Mouse (Mus musculus) heart, embryonic 14.5 days (tissue): ENCODE results near the gene Larp4. TPM values are rescaled to one million over a fixed set of nuclear protein-coding genes. Genes with fewer than 3 reads are reported as not detected.

Experiments used
- ATAC-seq: fragments of 200-750 bp; cut with Nextera tagmentation; 2 replicates; pipeline ENCODE4 v1.8.0; 2017; ENCODE audit warnings: low read depth, moderate TSS enrichment; ENCODE audit not compliant: insufficient number of reproducible peaks, insufficient read depth, low FRiP score
- H3K27ac ChIP-seq, 2 experiments: fragments of 200-500 bp in 1 of 2; fragments of 300-500 bp in 1 of 2; sonication (generic) in 1 of 2; replicated peaks in 1 of 2; 2 replicates each; pipeline ENCODE4 v1.5.1; 2012 to 2014; ENCODE audit warnings: low read depth in 2 of 2, low read length in 2 of 2, control low read depth in 1 of 2, mild to moderate bottlenecking in 1 of 2, mixed read lengths in 1 of 2; ENCODE audit not compliant: control insufficient read depth in 1 of 2, insufficient read depth in 1 of 2
- H3K27me3 ChIP-seq: fragments of 300-500 bp; sonication (generic); 2 replicates; pipeline ENCODE4 v1.6.1; 2014; ENCODE audit warnings: mild to moderate bottlenecking, low read length, control low read depth; ENCODE audit not compliant: control insufficient read depth, insufficient read depth
- H3K36me3 ChIP-seq: fragments of 300-500 bp; sonication (generic); 2 replicates; pipeline ENCODE4 v1.6.1; 2014; ENCODE audit warnings: mild to moderate bottlenecking, control low read depth, low read length, mixed read lengths; ENCODE audit not compliant: control insufficient read depth, insufficient read depth
- H3K4me1 ChIP-seq, 2 experiments: fragments of 200-500 bp in 1 of 2; fragments of 300-500 bp in 1 of 2; sonication (generic) in 1 of 2; 2 replicates each; pipeline ENCODE4 v1.6.1; 2012 to 2014; ENCODE audit warnings: low read length in 2 of 2, control low read depth in 1 of 2, mixed read lengths in 1 of 2; ENCODE audit not compliant: control insufficient read depth in 2 of 2, insufficient read depth in 2 of 2
- H3K4me2 ChIP-seq: fragments of 300-500 bp; sonication (generic); 2 replicates; pipeline ENCODE4 v1.6.1; 2014; ENCODE audit warnings: mild to moderate bottlenecking, low read length
- H3K4me3 ChIP-seq, 2 experiments: fragments of 200-500 bp in 1 of 2; fragments of 300-500 bp in 1 of 2; sonication (generic) in 1 of 2; 2 replicates each; pipeline ENCODE4 v1.5.1; 2012 to 2014; ENCODE audit warnings: low read length in 2 of 2, mild to moderate bottlenecking in 2 of 2, control low read depth in 1 of 2, low read depth in 1 of 2, moderate library complexity in 1 of 2; ENCODE audit not compliant: control insufficient read depth in 1 of 2, insufficient read depth in 1 of 2
- H3K9ac ChIP-seq: fragments of 300-500 bp; sonication (generic); 2 replicates; pipeline ENCODE4 v1.6.1; 2014; ENCODE audit warnings: mild to moderate bottlenecking, low read length
- H3K9me3 ChIP-seq: fragments of 300-500 bp; sonication (generic); 2 replicates; pipeline ENCODE4 v1.6.1; 2016; ENCODE audit warnings: low read length, control low read depth; ENCODE audit not compliant: control insufficient read depth
- WGBS: fragments of 180-500 bp; shearing (Covaris S2); extraction: QIAGEN DNeasy Blood & Tissue Kit; methylation state at CpG from one replicate; pipeline ENCODE4 v1.1.7; 2014; 5-methylcytosine and 5-hydroxymethylcytosine counted together
- polyA plus RNA-seq: library from polyadenylated mRNA; unstranded; fragments of >200 nt; fragmentation: Nextera tagmentation; extraction: Ambion mirVana; gene quantifications from 2 replicates; pipeline ENCODE4 v1.2.1, GENCODE M21; 2014

Gene Larp4
- polyA plus RNA-seq, 1 experiment from 2014 or later: 33.4 TPM

- H3K4me2 ChIP-seq: no peak overlapping the region
- 0 out of 4 replicates have a peak overlapping the region, but pooled peaks of 1 of the 2 experiments have one; percentile 10 for H3K27ac ChIP-seq
- WGBS: 71% methylated on average over 6 of the region's 6 CpGs
- H3K4me3 ChIP-seq: no peak overlapping the region
- no peaks in the 10 kb centered on the region for H3K27me3 ChIP-seq
- H3K36me3 ChIP-seq: peaks cover 15% of the 10 kb centered on the region
- ATAC-seq: no peak
- H3K4me1 ChIP-seq: 0 out of 4 replicates have a peak, but pooled peaks cover 0 to 4% of the 10 kb centered on the region in 2 experiments
- H3K9ac ChIP-seq: no peak overlapping the region
- no peaks in the 10 kb centered on the region for H3K9me3 ChIP-seq
Observed at GRCm38 (mm10) chr15:100018280-100018899, 48.5 kb downstream of the Larp4 start.

GRCm38 (mm10) chr15:100021175-100021574 lies 51.3 kb downstream of the Larp4 start:
- Histone ChIP-seq H3K36me3 (peaks cover 4% of the 10 kb centered on the region; the same call in 1 of the 2 replicates), H3K27ac (no peak overlapping the region), H3K9ac (no peak overlapping the region), H3K4me1 (peaks cover 0 to 9% of the 10 kb centered on the region in 2 experiments; a peak in 1 of 4 replicates), H3K4me2 (no peak overlapping the region), H3K27me3 (no peaks in the 10 kb centered on the region), H3K9me3 (no peaks in the 10 kb centered on the region), H3K4me3 (no peak overlapping the region)
- whole genome bisulfite sequencing: 92% methylated on average over 1 of the region's 1 CpGs
- ATAC-seq: no peak

GRCm38 (mm10) chr15:100022923-100023322 lies 53.1 kb downstream of the Larp4 start:
- WGBS: 13% methylated on average over 5 of the region's 5 CpGs
- no peak for ATAC-seq
- no peaks in the 10 kb centered on the region for H3K27me3 ChIP-seq

DNA sequence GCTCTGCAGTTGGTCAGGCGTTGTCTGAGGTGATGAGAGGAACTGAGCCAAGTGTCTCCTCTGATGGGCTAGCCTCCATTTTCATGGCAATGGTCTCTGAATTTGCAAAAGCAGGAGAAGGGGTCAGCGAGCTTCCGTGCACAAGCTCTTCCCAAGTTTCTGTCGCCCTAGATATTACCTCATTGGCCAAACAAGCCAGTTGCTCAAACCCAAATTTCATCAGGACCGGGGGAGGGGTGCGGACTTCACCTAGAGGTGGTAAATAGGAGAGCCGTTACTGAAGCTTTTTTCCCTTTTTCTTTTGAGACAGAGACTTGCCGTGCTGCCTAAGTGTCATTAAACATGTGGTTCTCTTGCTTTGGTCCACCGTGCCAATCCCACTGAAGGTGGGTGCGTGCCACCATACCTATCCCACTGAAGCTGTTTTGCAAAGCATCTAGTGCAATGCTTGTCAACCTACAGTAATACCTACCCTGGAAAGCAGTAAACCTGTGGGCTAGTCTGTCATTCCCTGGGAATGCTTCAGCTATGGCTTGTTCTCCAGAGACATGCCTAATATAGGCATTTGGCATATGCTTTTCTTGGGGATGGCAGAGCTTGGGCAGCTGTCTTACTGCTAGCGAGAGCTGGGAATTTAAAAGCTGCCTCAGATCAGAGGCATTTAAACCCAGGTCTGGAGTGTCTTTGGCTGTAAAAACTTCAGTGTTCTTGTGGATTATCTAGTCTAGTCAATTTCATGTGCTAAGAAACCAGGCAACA lies 55.4 kb downstream of the Larp4 start:
- H3K27ac ChIP-seq: no peak overlapping the region

More at GRCm38 (mm10) chr15:100022923-100023322, 53.1 kb downstream of the Larp4 start:
- H3K36me3 ChIP-seq: no peaks in the 10 kb centered on the region
- H3K9me3 ChIP-seq: no peaks in the 10 kb centered on the region
- no peak overlapping the region for H3K4me2 ChIP-seq
- H3K27ac ChIP-seq: no peak overlapping the region
- no peak overlapping the region for H3K9ac ChIP-seq
- H3K4me3 ChIP-seq: no peak overlapping the region
- peaks cover 0 to 9% of the 10 kb centered on the region in 2 experiments; a peak in 1 of 4 replicates for H3K4me1 ChIP-seq

DNA sequence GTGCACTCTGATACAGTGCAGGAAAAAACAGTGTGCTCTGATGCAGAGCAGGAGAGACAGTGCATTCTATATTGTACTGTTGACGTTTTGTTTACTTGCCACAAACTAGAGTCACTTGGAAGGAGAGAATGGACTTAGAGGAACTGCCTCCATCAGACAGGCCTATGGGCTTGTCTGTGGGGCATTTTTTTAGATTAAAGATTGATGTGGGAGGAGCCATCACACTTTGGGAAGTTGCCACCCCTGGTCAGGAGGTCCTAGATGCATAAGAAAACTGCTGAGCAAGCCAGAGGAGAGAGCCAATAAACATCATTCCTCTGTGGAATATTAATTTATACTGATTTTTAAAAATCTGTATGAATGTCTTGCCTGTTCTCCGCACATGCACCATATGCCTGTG lies 58.3 kb downstream of the Larp4 start:
- H3K27ac ChIP-seq: no peak overlapping the region
- peaks cover 0 to 4% of the 10 kb centered on the region in 2 experiments; a peak in 1 of 4 replicates for H3K4me1 ChIP-seq
- WGBS: 69% methylated on average over 2 of the region's 2 CpGs
- ATAC-seq: no peak
- H3K27me3 ChIP-seq: no peaks in the 10 kb centered on the region
- H3K9me3 ChIP-seq: 0 out of 2 replicates have a peak, but pooled peaks cover 3% of the 10 kb centered on the region
- no peaks in the 10 kb centered on the region for H3K36me3 ChIP-seq
- H3K4me3 ChIP-seq: no peak overlapping the region
- no peak overlapping the region for H3K4me2 ChIP-seq
- no peak overlapping the region for H3K9ac ChIP-seq

More for the DNA sequence above, 55.4 kb downstream of the Larp4 start:
- ATAC-seq: no peak
- Histone ChIP-seq H3K27me3 (no peaks in the 10 kb centered on the region), H3K4me2 (no peak overlapping the region), H3K9ac (no peak overlapping the region), H3K36me3 (no peaks in the 10 kb centered on the region), H3K4me1 (peaks cover 0 to 4% of the 10 kb centered on the region in 2 experiments; a peak in 1 of 4 replicates), H3K4me3 (no peak overlapping the region), H3K9me3 (no peaks in the 10 kb centered on the region)
- WGBS: 68% methylated on average over 11 of the region's 11 CpGs

- Histone ChIP-seq H3K27me3 (no peaks in the 10 kb centered on the region), H3K4me1 (peaks cover 0 to 4% of the 10 kb centered on the region in 2 experiments; a peak in 1 of 4 replicates), H3K9me3 (0 out of 2 replicates have a peak, but pooled peaks cover 4% of the 10 kb centered on the region), H3K9ac (no peak overlapping the region), H3K4me2 (no peak overlapping the region), H3K27ac (no peak overlapping the region), H3K36me3 (no peaks in the 10 kb centered on the region), H3K4me3 (no peak overlapping the region)
- no peak for ATAC-seq
- 62% methylated on average over 8 of the region's 8 CpGs for WGBS
Observed at GRCm38 (mm10) chr15:100029497-100029896, 59.6 kb downstream of the Larp4 start.

GRCm38 (mm10) chr15:100029900-100030299 lies 60.0 kb downstream of the Larp4 start:
- Histone ChIP-seq H3K27me3 (no peaks in the 10 kb centered on the region), H3K27ac (no peak overlapping the region), H3K4me2 (no peak overlapping the region), H3K9ac (no peak overlapping the region), H3K4me3 (no peak overlapping the region), H3K4me1 (peaks cover 0 to 4% of the 10 kb centered on the region in 2 experiments; a peak in 1 of 4 replicates), H3K9me3 (0 out of 2 replicates have a peak, but pooled peaks cover 4% of the 10 kb centered on the region), H3K36me3 (no peaks in the 10 kb centered on the region)
- ATAC-seq: no peak
- 77% methylated on average over 2 of the region's 2 CpGs for WGBS
